Mouse (Mus musculus) ES-Bruce4 (cell line): ENCODE measurements around the gene Tgfb2.

Experiments used
- CTCF ChIP-seq: IDR thresholded peaks from one replicate; pipeline ENCODE4 v1.8.1; 2011; ENCODE audit warnings: low read depth, low read length
- EP300 ChIP-seq: IDR thresholded peaks from 2 replicates; pipeline ENCODE4 v1.6.1; 2011; ENCODE audit warnings: low read depth, low read length; ENCODE audit not compliant: insufficient read depth

DNA sequence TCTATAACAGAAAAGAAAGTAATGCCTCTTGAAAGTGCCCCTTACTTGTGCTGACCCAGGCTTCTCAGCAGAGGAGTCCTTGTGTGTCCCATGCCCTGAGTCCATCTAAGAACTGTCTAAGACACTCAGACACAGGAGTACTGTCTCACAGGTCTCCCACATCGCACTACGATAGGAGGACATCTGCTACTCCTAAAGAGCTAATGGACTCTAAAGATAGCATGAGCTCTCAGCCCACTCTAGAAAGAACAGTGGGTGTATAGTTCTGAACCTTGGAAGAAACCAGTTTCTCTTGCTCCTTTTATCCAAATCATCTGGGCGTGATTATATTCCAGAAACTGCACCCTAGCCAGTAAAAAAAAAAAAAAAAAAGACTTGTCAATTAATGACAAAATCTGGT lies 97.7 kb downstream of the Tgfb2 start:
- TF ChIP-seq EP300 (no peak), CTCF (no peak)
